Mouse (Mus musculus) megakaryocyte, embryonic 14.5 days (primary cell): ENCODE data around the gene Pitpna.

Experiments
- FLI1 ChIP-seq: IDR thresholded peaks from 2 replicates; pipeline ENCODE4 v1.6.1; 2012; ENCODE audit warnings: low read length, inconsistent platforms, mixed read lengths
- GATA1 ChIP-seq: IDR thresholded peaks from 3 replicates; pipeline ENCODE4 v1.6.1; 2012; ENCODE audit warnings: mixed read lengths, low read length, inconsistent platforms, borderline replicate concordance

- TF ChIP-seq GATA1: peak; percentile 94
- TF ChIP-seq FLI1: peak; percentile 76; the same call in 1 of the 2 replicates
These were observed 61.3 kb downstream of the Pitpna start for GRCm38 (mm10) chr11:75649155-75649561.
